20 mouse cellular contexts compared by ENCODE assay signal in genomic region chr4:135480370-135480769, GRCm38 (mm10). TPM values are rescaled to one million over a fixed set of nuclear protein-coding genes. Genes with fewer than 3 reads are reported as not detected.
A peak's percentile ranks its signal among the peaks of the same experiment; 100 is the strongest.
DNase-seq lines count a peak whose midpoint lies in the region; ATAC-seq and TF ChIP-seq lines count a peak whose summit lies in the region.
"Had no signal": no experiment of that assay in that cellular context is flagged by ENCODE, and none has a peak within 500 bp of the region (broad histone marks: within the 10 kb centered on the region; RNA-seq: fewer than 3 reads in every experiment).

No protein-coding gene starts in this region.

- TF ChIP-seq CTCF in heart, adult 2 months (IDR thresholded peaks at IDR 0.05), result peak; percentile 15; the same call in 1 of the 2 replicates
- TF ChIP-seq CTCF in lung, embryonic 14.5 days (IDR thresholded peaks at IDR 0.05; ENCODE audit: low read depth), result peak; percentile 46
- no peak for TF ChIP-seq CTCF in lung, adult 2 months (IDR thresholded peaks at IDR 0.05; ENCODE audit: insufficient read depth, low read length)
- peak; percentile 50 for TF ChIP-seq CTCF in stomach, postnatal 0 days (IDR thresholded peaks at IDR 0.05; ENCODE audit: low read depth)
- no peak; the same call in 1 of the 2 replicates for TF ChIP-seq CTCF in left cerebral cortex, adult 2 months (IDR thresholded peaks at IDR 0.05)

- WGBS in heart, adult 2 months, result 83% methylated on average over 9 of the region's 9 CpGs
- WGBS in heart, embryonic 12.5 days, result 67% methylated on average over 9 of the region's 9 CpGs
- whole genome bisulfite sequencing in lung, embryonic 14.5 days, result 71% methylated on average over 9 of the region's 9 CpGs
- 79% methylated on average over 9 of the region's 9 CpGs for WGBS in lung, adult 2 months
- 79% methylated on average over 9 of the region's 9 CpGs for WGBS in embryonic facial prominence, embryonic 10.5 days
- WGBS in stomach, postnatal 0 days, result 73% methylated on average over 9 of the region's 9 CpGs

- H3K9ac ChIP-seq in heart, adult 2 months (ENCODE audit: low read depth, low read length), result no peak overlapping the region
- H3K9ac ChIP-seq in heart, embryonic 12.5 days, result no peak overlapping the region
- H3K9ac ChIP-seq in lung, embryonic 14.5 days, result no peak overlapping the region
- H3K9ac ChIP-seq in stomach, postnatal 0 days (ENCODE audit: low read length), result no peak overlapping the region
- H3K9ac ChIP-seq: heart, embryonic 13.5 days; hindbrain, embryonic 14.5 days; lung, embryonic 15.5 days had no signal

- no peaks in the 10 kb centered on the region for H3K4me1 ChIP-seq in heart, adult 2 months (ENCODE audit: control insufficient read depth, insufficient read depth, low read length)
- H3K4me1 ChIP-seq in heart, embryonic 12.5 days (replicated peaks), result peaks cover 9% of the 10 kb centered on the region; the same call in 1 of the 2 replicates
- H3K4me1 ChIP-seq in lung, embryonic 14.5 days (ENCODE audit: insufficient read depth), result no peaks in the 10 kb centered on the region
- no peaks in the 10 kb centered on the region; the same call in 1 of the 2 replicates for H3K4me1 ChIP-seq in lung, adult 2 months (ENCODE audit: control insufficient read depth, insufficient read depth, low read length)
- peaks cover 8% of the 10 kb centered on the region; the same call in 1 of the 2 replicates for H3K4me1 ChIP-seq in embryonic facial prominence, embryonic 10.5 days
- no peaks in the 10 kb centered on the region for H3K4me1 ChIP-seq in stomach, postnatal 0 days (replicated peaks; ENCODE audit: control insufficient read depth, insufficient read depth)
- H3K4me1 ChIP-seq: lung, embryonic 15.5 days had no signal

- H3K27me3 ChIP-seq in heart, adult 2 months (ENCODE audit: control insufficient read depth, insufficient read depth, low read length), result no peaks in the 10 kb centered on the region
- no peaks in the 10 kb centered on the region for H3K27me3 ChIP-seq in heart, embryonic 12.5 days (replicated peaks)
- H3K27me3 ChIP-seq in lung, embryonic 14.5 days (ENCODE audit: insufficient read depth, low read length), result no peaks in the 10 kb centered on the region
- no peaks in the 10 kb centered on the region for H3K27me3 ChIP-seq in embryonic facial prominence, embryonic 10.5 days (replicated peaks; ENCODE audit: low read depth, poor library complexity, severe bottlenecking)
- H3K27me3 ChIP-seq in stomach, postnatal 0 days (ENCODE audit: control insufficient read depth, insufficient read depth, low read length), result no peaks in the 10 kb centered on the region
- H3K27me3 ChIP-seq: heart, embryonic 13.5 days; lung, embryonic 15.5 days; megakaryocyte, embryonic 14.5 days had no signal

- no peak overlapping the region for H3K4me3 ChIP-seq in heart, adult 2 months
- H3K4me3 ChIP-seq in heart, embryonic 12.5 days, result no peak overlapping the region
- no peak overlapping the region for H3K4me3 ChIP-seq in lung, embryonic 14.5 days (ENCODE audit: low read depth, low read length)
- H3K4me3 ChIP-seq in lung, adult 2 months (replicated peaks; ENCODE audit: extremely low read depth, low read depth, low read length), result no peak overlapping the region
- no peak overlapping the region for H3K4me3 ChIP-seq in embryonic facial prominence, embryonic 10.5 days
- no peak overlapping the region for H3K4me3 ChIP-seq in stomach, postnatal 0 days (ENCODE audit: low read depth, low read length)
- H3K4me3 ChIP-seq in left cerebral cortex, adult 2 months, result no peak overlapping the region
- H3K4me3 ChIP-seq: heart, embryonic 13.5 days; lung, embryonic 15.5 days; megakaryocyte, embryonic 14.5 days had no signal

- intact Hi-C loops in heart, adult 2 months (cut with DNase I), result no loop called here
- intact Hi-C loops in left cerebral cortex, adult 2 months (cut with DNase I), result no loop called here

- ATAC-seq in heart, embryonic 12.5 days (ENCODE audit: insufficient number of reproducible peaks, low FRiP score), result no peak
- ATAC-seq in lung, embryonic 14.5 days (ENCODE audit: insufficient read depth), result no peak
- ATAC-seq in stomach, postnatal 0 days (ENCODE audit: low FRiP score, low TSS enrichment), result no peak
- ATAC-seq: forebrain, embryonic 16.5 days had no signal

- no peaks in the 10 kb centered on the region for H3K9me3 ChIP-seq in heart, embryonic 12.5 days (replicated peaks)
- H3K9me3 ChIP-seq in lung, embryonic 14.5 days (ENCODE audit: low read depth, low read length), result no peaks in the 10 kb centered on the region
- H3K9me3 ChIP-seq in embryonic facial prominence, embryonic 10.5 days, result no peaks in the 10 kb centered on the region
- H3K9me3 ChIP-seq in stomach, postnatal 0 days (ENCODE audit: control insufficient read depth, low read length), result no peaks in the 10 kb centered on the region
- H3K9me3 ChIP-seq: heart, embryonic 13.5 days; lung, embryonic 15.5 days; megakaryocyte, embryonic 14.5 days had no signal

- no peaks in the 10 kb centered on the region for H3K79me2 ChIP-seq in heart, adult 2 months (replicated peaks; ENCODE audit: control insufficient read depth, insufficient read depth, low read length)

- H3K36me3 ChIP-seq in heart, adult 2 months (ENCODE audit: control insufficient read depth, insufficient read depth, low read length), result no peaks in the 10 kb centered on the region
- H3K36me3 ChIP-seq in heart, embryonic 12.5 days, result no peaks in the 10 kb centered on the region; the same call in 1 of the 2 replicates
- H3K36me3 ChIP-seq in lung, embryonic 14.5 days (ENCODE audit: insufficient read depth), result 0 out of 2 replicates have a peak, but pooled peaks cover 4% of the 10 kb centered on the region
- H3K36me3 ChIP-seq in embryonic facial prominence, embryonic 10.5 days (replicated peaks), result no peaks in the 10 kb centered on the region
- no peaks in the 10 kb centered on the region for H3K36me3 ChIP-seq in stomach, postnatal 0 days (ENCODE audit: control insufficient read depth, insufficient read depth, low read length)
- H3K36me3 ChIP-seq: lung, embryonic 15.5 days had no signal

- no peak for DNase-seq in heart, adult 2 months
- no peak for DNase-seq in lung, embryonic 14.5 days
- DNase-seq in lung, adult 2 months, result no peak
- peak; percentile 14 for DNase-seq in embryonic facial prominence, embryonic 10.5 days (ENCODE audit: low spot score)
- no peak for DNase-seq in stomach, postnatal 0 days (ENCODE audit: low spot score)
- no peak for DNase-seq in left cerebral cortex, adult 2 months (ENCODE audit: extremely low spot score in 1 of 2, low spot score in 2 of 2)
- DNase-seq in frontal cortex, postnatal 25 days (ENCODE audit: low spot score in 2 of 2), result no peak
- DNase-seq: adrenal gland, adult 8-10 months; cerebellum, adult 9-10 months; embryo, embryonic 11 days; gastrocnemius, postnatal 36 days; kidney, adult 18-20 months; right cerebral cortex, postnatal 4 days; thymus, adult 18-20 months had no signal

- TF ChIP-seq POLR2A in heart, adult 2 months (IDR thresholded peaks at IDR 0.05; ENCODE audit: insufficient read depth, low read depth, low read length), result no peak
- TF ChIP-seq POLR2A in lung, adult 2 months (IDR thresholded peaks at IDR 0.05; ENCODE audit: borderline replicate concordance, extremely low read depth, low read depth, low read length), result no peak

- H3K4me2 ChIP-seq in heart, embryonic 12.5 days, result no peak overlapping the region
- H3K4me2 ChIP-seq in lung, embryonic 14.5 days, result no peak overlapping the region
- no peak overlapping the region for H3K4me2 ChIP-seq in stomach, postnatal 0 days (replicated peaks; ENCODE audit: low read depth)
- H3K4me2 ChIP-seq: heart, embryonic 13.5 days; hindbrain, embryonic 14.5 days; lung, embryonic 15.5 days had no signal

- H3K27ac ChIP-seq in heart, adult 2 months, result no peak overlapping the region
- H3K27ac ChIP-seq in heart, embryonic 12.5 days (ENCODE audit: poor library complexity, severe bottlenecking), result no peak overlapping the region
- no peak overlapping the region for H3K27ac ChIP-seq in lung, embryonic 14.5 days (ENCODE audit: low read depth)
- no peak overlapping the region for H3K27ac ChIP-seq in embryonic facial prominence, embryonic 10.5 days (replicated peaks)
- H3K27ac ChIP-seq in stomach, postnatal 0 days (replicated peaks), result no peak overlapping the region
- H3K27ac ChIP-seq in left cerebral cortex, adult 2 months, result no peak overlapping the region
- H3K27ac ChIP-seq: heart, embryonic 13.5 days; hindbrain, embryonic 14.5 days; lung, embryonic 15.5 days had no signal

- no peak for TF ChIP-seq EP300 in heart, adult 2 months (IDR thresholded peaks at IDR 0.05; ENCODE audit: insufficient read depth, low read depth, low read length)
- no peak for TF ChIP-seq EP300 in stomach, postnatal 0 days (optimal IDR thresholded peaks at IDR 0.05)

RNA-seq across cellular contexts. Expression of gene Stpg1, which starts 14.2 kb away (rescaled TPM):
- not detected for total RNA-seq in heart, adult 2 months (2021)
- 0.12 and 0.25 TPM in 2 replicates for polyA plus RNA-seq in heart, adult 2 months (2012; rRNA removed)
- polyA plus RNA-seq in heart, embryonic 12.5 days (2016; fragmentation: Nextera tagmentation; extraction: Ambion mirVana), result 0.31 and 0.47 TPM in 2 replicates
- polyA plus RNA-seq in lung, embryonic 14.5 days (2014; fragmentation: Nextera tagmentation; extraction: Ambion mirVana), result 0.14 and 0.29 TPM in 2 replicates
- polyA plus RNA-seq in lung, adult 2 months (2012; rRNA removed), result 1.3 and 1.4 TPM in 2 replicates
- 0.18 and 0.37 TPM in 2 replicates for polyA plus RNA-seq in embryonic facial prominence, embryonic 10.5 days (2016; fragmentation: Nextera tagmentation; extraction: Ambion mirVana)
- polyA plus RNA-seq in stomach, postnatal 0 days (2015; fragmentation: Nextera tagmentation; extraction: Ambion mirVana), result 0.16 and 0.18 TPM in 2 replicates
- total RNA-seq in left cerebral cortex, adult 2 months (2021), result 1 to 10 TPM in 1 of 2 experiments, under 1 TPM in 1; 0.57 to 1.7 TPM
- total RNA-seq: gastrocnemius, postnatal 36 days had no signal
- polyA plus RNA-seq: forebrain, embryonic 16.5 days had no signal

RNA-seq across cellular contexts. Expression of gene Nipal3, which starts 14.5 kb away (rescaled TPM):
- total RNA-seq in heart, adult 2 months (2021), result 10 to 100 TPM; 35.0 to 41.5 TPM
- 27.0 and 39.4 TPM in 2 replicates for polyA plus RNA-seq in heart, adult 2 months (2012; rRNA removed)
- polyA plus RNA-seq in heart, embryonic 12.5 days (2016; fragmentation: Nextera tagmentation; extraction: Ambion mirVana), result 4.0 and 4.2 TPM in 2 replicates
- 3.4 and 4.7 TPM in 2 replicates for polyA plus RNA-seq in lung, embryonic 14.5 days (2014; fragmentation: Nextera tagmentation; extraction: Ambion mirVana)
- 58.2 and 84.6 TPM in 2 replicates for polyA plus RNA-seq in lung, adult 2 months (2012; rRNA removed)
- polyA plus RNA-seq in embryonic facial prominence, embryonic 10.5 days (2016; fragmentation: Nextera tagmentation; extraction: Ambion mirVana), result 3.2 and 3.7 TPM in 2 replicates
- 3.8 and 5.3 TPM in 2 replicates for polyA plus RNA-seq in stomach, postnatal 0 days (2015; fragmentation: Nextera tagmentation; extraction: Ambion mirVana)
- total RNA-seq in left cerebral cortex, adult 2 months (2021), result 10 to 100 TPM; 93.9 to 94.9 TPM

RNA-seq across cellular contexts. Expression of gene Rcan3, which starts 46.7 kb away (rescaled TPM):
- total RNA-seq in heart, adult 2 months (2021), result 10 to 100 TPM in 1 of 2 experiments, 1 to 10 TPM in 1; 8.5 to 11.3 TPM
- 6.8 and 12.1 TPM in 2 replicates for polyA plus RNA-seq in heart, adult 2 months (2012; rRNA removed)
- polyA plus RNA-seq in heart, embryonic 12.5 days (2016; fragmentation: Nextera tagmentation; extraction: Ambion mirVana), result 10.3 and 10.4 TPM in 2 replicates
- 14.0 and 14.1 TPM in 2 replicates for polyA plus RNA-seq in lung, embryonic 14.5 days (2014; fragmentation: Nextera tagmentation; extraction: Ambion mirVana)
- polyA plus RNA-seq in lung, adult 2 months (2012; rRNA removed), result 13.6 and 14.3 TPM in 2 replicates
- polyA plus RNA-seq in embryonic facial prominence, embryonic 10.5 days (2016; fragmentation: Nextera tagmentation; extraction: Ambion mirVana), result 8.9 TPM in 2 replicates
- 15.7 and 15.8 TPM in 2 replicates for polyA plus RNA-seq in stomach, postnatal 0 days (2015; fragmentation: Nextera tagmentation; extraction: Ambion mirVana)
- total RNA-seq in left cerebral cortex, adult 2 months (2021), result 10 to 100 TPM; 24.4 to 30.8 TPM

Comparison
In these comparisons a context has a peak if more than half of its experiments do, and no peak if none do; other contexts are left out.
1. CTCF ChIP-seq: peak in heart, adult 2 months (single experiment), lung, embryonic 14.5 days (single experiment) and stomach, postnatal 0 days (single experiment); none in lung, adult 2 months (single experiment) and left cerebral cortex, adult 2 months (single experiment).